Mouse (Mus musculus) MN1 (cell line): Measurements from ENCODE around the gene Taf5l.
"Not testable (repeated sequence)": the region's sequence is repeated elsewhere in the genome, so short reads cannot be mapped to it uniquely, and the experiment has no call there.

Experiments
- DNase-seq: peaks from one replicate; pipeline ENCODE4 v3.0.0-alpha.2; 2016; ENCODE audit warnings: low spot score

Gene Taf5l

GRCm38 (mm10) chr8:124021237-124022227 is at the start of gene Taf5l, which contains the start of gene Urb2:
Taf5l (minus strand) TSS chr8:124021397.
Urb2 (plus strand) TSS chr8:124021508.
- peak; percentile 98 for DNase-seq

- peak; percentile 83 for DNase-seq
Observed at GRCm38 (mm10) chr8:124070363-124071324, 49.4 kb upstream of the Taf5l start.

- no peak for DNase-seq
Observed at GRCm38 (mm10) chr8:124067059-124067750, 46.0 kb upstream of the Taf5l start.

- no peak for DNase-seq
Observed at GRCm38 (mm10) chr8:124066325-124067058, 45.3 kb upstream of the Taf5l start.

- no peak for DNase-seq
Observed at GRCm38 (mm10) chr8:124056832-124057655, 35.8 kb upstream of the Taf5l start.

GRCm38 (mm10) chr8:124052568-124052967 is 31.4 kb upstream of the Taf5l start:
- no peak for DNase-seq

- peak; percentile 79 for DNase-seq
Observed at GRCm38 (mm10) chr8:124052110-124052509, 30.9 kb upstream of the Taf5l start.

- peak; percentile 59 for DNase-seq
Observed at GRCm38 (mm10) chr8:124045856-124046255, 24.7 kb upstream of the Taf5l start.

- no peak for DNase-seq
Observed at GRCm38 (mm10) chr8:124044931-124045330, 23.7 kb upstream of the Taf5l start.

GRCm38 (mm10) chr8:124044421-124044820 is 23.2 kb upstream of the Taf5l start:
- DNase-seq, result no peak

- DNase-seq, result peak; percentile 59
Observed at GRCm38 (mm10) chr8:124042201-124042600, 21.0 kb upstream of the Taf5l start.

- peak; percentile 34 for DNase-seq
Observed at GRCm38 (mm10) chr8:124039351-124039750, 18.2 kb upstream of the Taf5l start.

- no peak for DNase-seq
Observed at GRCm38 (mm10) chr8:124038121-124038520, 16.9 kb upstream of the Taf5l start.

- DNase-seq, result peak; percentile 26
Observed at GRCm38 (mm10) chr8:124033400-124033799, 12.2 kb upstream of the Taf5l start.

GRCm38 (mm10) chr8:124027831-124028230 is 6.6 kb upstream of the Taf5l start:
- DNase-seq, result no peak

GRCm38 (mm10) chr8:124026265-124026664 is 5.1 kb upstream of the Taf5l start:
- DNase-seq, result not testable (repeated sequence)

GRCm38 (mm10) chr8:124020439-124021236 is 559 bp downstream of the Taf5l start:
- peak; percentile 95 for DNase-seq

GRCm38 (mm10) chr8:124019782-124020181 is 1.4 kb downstream of the Taf5l start:
- DNase-seq, result no peak

GRCm38 (mm10) chr8:124014751-124015150 is 6.4 kb downstream of the Taf5l start:
- no peak for DNase-seq
